Mouse (Mus musculus) hindbrain, embryonic 15.5 days (tissue): Measurements from ENCODE around the gene Tspan2. TPM values are rescaled to one million over a fixed set of nuclear protein-coding genes. Genes with fewer than 3 reads are reported as not detected.

Source experiments
- ATAC-seq: fragments of 200-750 bp; cut with Nextera tagmentation; 2 replicates; pipeline ENCODE4 v1.8.0; 2017; ENCODE audit warnings: low read depth, moderate number of reproducible peaks, moderate TSS enrichment; ENCODE audit not compliant: low FRiP score
- H3K27ac ChIP-seq: fragments of 300-500 bp; sonication (generic); replicated peaks from 2 replicates; pipeline ENCODE4 v1.5.1; 2015; ENCODE audit warnings: mild to moderate bottlenecking, inconsistent platforms
- H3K27me3 ChIP-seq: fragments of 300-500 bp; sonication (generic); 2 replicates; pipeline ENCODE4 v1.6.1; 2015; ENCODE audit warnings: control low read depth, inconsistent platforms
- H3K36me3 ChIP-seq: fragments of 300-500 bp; sonication (generic); 2 replicates; pipeline ENCODE4 v1.6.1; 2015; ENCODE audit warnings: control low read depth, inconsistent platforms
- H3K4me1 ChIP-seq: fragments of 300-500 bp; sonication (generic); replicated peaks from 2 replicates; pipeline ENCODE4 v1.6.1; 2015; ENCODE audit warnings: control low read depth, inconsistent platforms
- H3K4me2 ChIP-seq: fragments of 300-500 bp; sonication (generic); 2 replicates; pipeline ENCODE4 v1.6.1; 2015; ENCODE audit warnings: moderate library complexity, mild to moderate bottlenecking, inconsistent platforms
- H3K4me3 ChIP-seq: fragments of 300-500 bp; sonication (generic); 2 replicates; pipeline ENCODE4 v1.5.1; 2015; ENCODE audit warnings: mild to moderate bottlenecking, inconsistent platforms
- H3K9ac ChIP-seq: fragments of 300-500 bp; sonication (generic); 2 replicates; pipeline ENCODE4 v1.6.1; 2015; ENCODE audit warnings: inconsistent platforms
- H3K9me3 ChIP-seq: fragments of 300-500 bp; sonication (generic); 2 replicates; pipeline ENCODE4 v1.6.1; 2016; ENCODE audit warnings: control low read depth, inconsistent platforms
- WGBS: fragments of 180-500 bp; shearing (Covaris S2); methylation state at CpG from one replicate; pipeline ENCODE4 v1.1.7; 2015; 5-methylcytosine and 5-hydroxymethylcytosine counted together
- polyA plus RNA-seq: library from polyadenylated mRNA; unstranded; fragments of >200 nt; fragmentation: Nextera tagmentation; extraction: Ambion mirVana; gene quantifications from 2 replicates; pipeline ENCODE4 v1.2.1, GENCODE M21; 2015

Tspan2 gene
- polyA plus RNA-seq, 1 experiment from 2014 or later = 12.8 TPM

DNA sequence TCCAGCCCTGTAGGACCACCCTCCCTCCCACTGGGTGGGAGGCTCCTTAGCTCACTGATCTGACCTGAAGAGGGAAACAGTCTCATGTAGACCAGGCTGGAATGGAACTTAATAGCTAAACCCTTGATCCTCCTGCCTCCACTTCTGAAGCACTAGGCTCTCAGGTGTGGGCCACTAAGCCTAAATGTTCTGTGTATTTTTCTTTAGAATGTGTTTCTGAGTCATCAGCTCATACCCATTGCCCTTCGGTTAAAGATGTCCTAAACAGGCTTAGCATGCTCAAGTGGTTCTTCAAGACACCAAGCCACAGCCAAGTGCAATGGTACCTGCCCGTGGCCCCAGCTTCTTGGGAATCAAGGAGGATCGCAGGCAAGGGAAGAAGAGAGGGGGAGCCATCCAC lies 17.2 kb downstream of the Tspan2 start:
- H3K36me3 ChIP-seq = no peaks in the 10 kb centered on the region; the same call in 1 of the 2 replicates
- no peak overlapping the region for H3K9ac ChIP-seq
- no peaks in the 10 kb centered on the region for H3K27me3 ChIP-seq
- WGBS = 94% methylated on average over 3 of the region's 3 CpGs
- no peaks in the 10 kb centered on the region for H3K4me1 ChIP-seq
- H3K27ac ChIP-seq = no peak overlapping the region
- ATAC-seq = no peak
- no peak overlapping the region for H3K4me3 ChIP-seq
- H3K9me3 ChIP-seq = no peaks in the 10 kb centered on the region
- H3K4me2 ChIP-seq = no peak overlapping the region

DNA sequence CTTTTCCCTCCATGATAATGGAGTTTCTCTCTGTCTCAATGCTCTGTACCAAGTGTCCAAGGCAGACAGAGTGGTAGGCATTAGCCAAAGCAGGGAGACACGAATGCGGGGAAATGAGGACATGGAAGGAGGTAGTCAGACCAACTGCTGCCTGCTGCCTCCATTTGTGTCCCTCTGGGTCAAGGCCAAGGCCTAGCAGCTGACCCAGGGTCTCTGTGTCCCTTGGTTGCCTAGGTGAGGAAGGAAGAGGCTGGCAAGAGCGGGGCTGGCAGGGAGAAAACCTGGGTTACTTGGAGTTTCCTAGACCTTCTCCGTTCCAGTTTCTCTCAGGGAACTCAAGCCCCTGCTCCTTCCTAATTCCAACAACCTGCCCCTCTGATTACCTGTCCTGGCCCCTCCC lies 17.7 kb downstream of the Tspan2 start:
- Histone ChIP-seq H3K4me3 (no peak overlapping the region), H3K9me3 (no peaks in the 10 kb centered on the region), H3K27ac (no peak overlapping the region), H3K27me3 (no peaks in the 10 kb centered on the region), H3K36me3 (no peaks in the 10 kb centered on the region; the same call in 1 of the 2 replicates), H3K4me1 (no peaks in the 10 kb centered on the region), H3K9ac (no peak overlapping the region), H3K4me2 (no peak overlapping the region)
- no peak for ATAC-seq
- 94% methylated on average over 4 of the region's 4 CpGs for WGBS

DNA sequence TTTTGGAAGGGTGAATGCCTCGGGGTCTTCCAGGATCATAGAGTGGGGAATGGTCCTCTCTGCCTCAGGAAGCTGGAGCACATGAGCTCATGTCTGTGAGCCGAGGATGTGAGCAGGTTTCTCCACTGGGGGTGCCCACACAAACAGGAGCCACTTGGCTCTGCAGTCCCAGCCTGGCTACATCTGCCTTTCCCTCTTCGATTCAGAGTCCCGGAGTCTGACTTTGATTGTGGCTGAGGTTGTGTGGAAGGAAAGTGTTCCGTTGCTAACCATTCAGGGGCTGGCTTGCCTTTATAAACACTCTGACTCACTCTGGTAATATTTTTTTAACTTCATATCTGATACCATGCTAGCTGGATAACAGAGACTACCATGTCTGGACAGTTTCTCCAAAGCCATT lies 18.1 kb downstream of the Tspan2 start:
- no peak overlapping the region for H3K9ac ChIP-seq
- no peaks in the 10 kb centered on the region for H3K9me3 ChIP-seq
- no peak overlapping the region for H3K4me2 ChIP-seq
- no peaks in the 10 kb centered on the region for H3K27me3 ChIP-seq
- WGBS = 89% methylated on average over 5 of the region's 5 CpGs
- no peak overlapping the region for H3K27ac ChIP-seq
- no peaks in the 10 kb centered on the region for H3K4me1 ChIP-seq
- H3K36me3 ChIP-seq = no peaks in the 10 kb centered on the region; the same call in 1 of the 2 replicates
- no peak for ATAC-seq
- no peak overlapping the region for H3K4me3 ChIP-seq

DNA sequence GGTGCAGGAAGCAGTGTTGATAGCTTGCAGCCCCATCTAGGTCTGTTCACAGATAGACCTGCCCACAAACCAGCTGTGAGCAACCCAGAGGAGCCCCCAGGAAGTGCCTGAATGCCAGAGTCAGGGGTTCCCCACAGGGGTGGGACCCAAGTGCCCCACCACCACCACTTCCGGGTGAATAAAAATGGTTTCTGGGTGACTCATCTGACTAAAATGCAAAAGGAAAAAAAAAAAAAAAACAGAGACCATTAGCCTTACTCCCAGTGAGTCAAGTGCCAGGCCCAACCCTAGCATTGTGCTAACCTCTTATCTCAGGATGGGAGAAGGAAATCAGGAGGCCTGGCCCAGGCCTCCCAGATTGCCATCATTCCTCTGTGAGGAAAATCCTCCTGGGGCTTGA lies 21.5 kb downstream of the Tspan2 start:
- ATAC-seq = no peak
- no peak overlapping the region for H3K4me3 ChIP-seq
- H3K4me1 ChIP-seq = no peaks in the 10 kb centered on the region
- H3K36me3 ChIP-seq = peaks cover 13% of the 10 kb centered on the region; the same call in 1 of the 2 replicates
- no peak overlapping the region for H3K4me2 ChIP-seq
- no peak overlapping the region for H3K27ac ChIP-seq
- H3K9me3 ChIP-seq = no peaks in the 10 kb centered on the region
- 94% methylated on average over 1 of the region's 1 CpGs for WGBS
- H3K27me3 ChIP-seq = no peaks in the 10 kb centered on the region
- H3K9ac ChIP-seq = no peak overlapping the region

DNA sequence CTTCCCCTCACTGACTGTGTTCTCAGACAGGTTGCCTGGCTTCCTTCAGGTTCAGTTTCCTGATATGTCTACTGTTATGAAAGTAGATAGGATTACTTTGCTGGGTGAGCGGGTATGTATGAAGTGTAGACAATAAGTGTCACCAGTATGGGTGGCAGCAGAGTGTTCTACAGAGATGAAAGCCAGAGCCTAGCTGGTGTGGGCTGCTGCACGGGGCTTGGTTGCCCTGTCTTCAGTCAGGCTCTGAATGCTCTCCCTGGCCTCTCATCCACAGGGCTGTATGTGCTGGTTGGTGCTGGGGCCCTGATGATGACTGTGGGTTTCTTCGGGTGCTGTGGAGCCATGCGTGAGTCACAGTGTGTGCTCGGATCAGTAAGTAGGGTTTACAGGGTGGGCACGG lies 22.7 kb downstream of the Tspan2 start:
- Histone ChIP-seq H3K4me1 (no peaks in the 10 kb centered on the region), H3K4me2 (no peak overlapping the region), H3K4me3 (no peak overlapping the region), H3K27ac (no peak overlapping the region), H3K36me3 (peaks cover 13% of the 10 kb centered on the region; the same call in 1 of the 2 replicates), H3K9me3 (no peaks in the 10 kb centered on the region), H3K27me3 (no peaks in the 10 kb centered on the region), H3K9ac (no peak overlapping the region)
- no peak for ATAC-seq
- 91% methylated on average over 6 of the region's 6 CpGs for WGBS

DNA sequence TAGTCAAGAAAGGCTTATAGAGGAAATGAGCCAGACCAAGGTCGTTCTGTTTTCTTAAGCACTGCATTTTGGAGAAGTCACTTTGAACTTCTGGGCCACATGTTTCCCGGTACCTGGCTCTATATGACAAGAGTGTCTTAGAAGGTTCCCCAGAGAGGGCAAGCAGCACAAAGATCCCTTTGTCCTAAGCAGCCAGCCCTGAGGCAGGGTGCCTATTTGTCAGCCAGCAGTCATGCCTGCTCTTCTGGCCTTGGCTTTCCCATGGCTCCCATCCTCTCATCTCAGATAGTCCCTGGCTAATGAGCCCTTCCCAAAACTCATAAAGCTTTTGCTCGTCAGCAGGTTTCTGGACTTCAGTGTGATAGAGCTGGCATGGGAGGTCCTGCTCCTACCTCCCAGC lies 25.9 kb downstream of the Tspan2 start:
- Histone ChIP-seq H3K9ac (no peak overlapping the region), H3K4me2 (no peak overlapping the region), H3K4me1 (peaks cover 22% of the 10 kb centered on the region), H3K9me3 (no peaks in the 10 kb centered on the region), H3K4me3 (no peak overlapping the region), H3K27me3 (no peaks in the 10 kb centered on the region), H3K27ac (no peak overlapping the region), H3K36me3 (peaks cover 13% of the 10 kb centered on the region; the same call in 1 of the 2 replicates)
- WGBS = 78% methylated on average over 3 of the region's 3 CpGs
- ATAC-seq = no peak

DNA sequence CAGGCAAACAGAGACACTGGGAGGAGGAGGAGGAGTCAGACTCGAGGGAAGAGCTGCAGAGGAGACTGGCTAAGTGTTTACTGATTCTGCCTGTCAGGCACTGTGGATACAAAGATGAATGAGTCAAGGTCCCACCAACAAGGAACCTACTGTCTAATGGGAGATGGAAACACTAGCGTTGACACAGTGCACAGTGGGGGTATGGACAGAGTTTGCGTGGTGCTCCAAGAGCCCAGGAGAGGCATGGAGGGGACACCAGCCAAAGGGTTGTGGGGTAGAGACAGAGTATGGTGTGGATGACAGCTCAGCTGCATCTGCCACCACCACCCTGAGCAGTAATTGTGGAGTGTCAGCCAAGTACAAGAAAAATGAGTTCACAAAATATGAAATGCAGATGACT lies 28.1 kb downstream of the Tspan2 start:
- H3K9me3 ChIP-seq = no peaks in the 10 kb centered on the region
- H3K4me3 ChIP-seq = no peak overlapping the region
- WGBS = 28% methylated on average over 3 of the region's 3 CpGs
- peaks cover 22% of the 10 kb centered on the region for H3K4me1 ChIP-seq
- H3K9ac ChIP-seq = no peak overlapping the region
- H3K27ac ChIP-seq = 0 out of 2 replicates have a peak overlapping the region, but pooled peaks have one; percentile 31
- peaks cover 22% of the 10 kb centered on the region for H3K36me3 ChIP-seq
- ATAC-seq = peak; percentile 35; the same call in 1 of the 2 replicates
- H3K27me3 ChIP-seq = no peaks in the 10 kb centered on the region
- no peak overlapping the region for H3K4me2 ChIP-seq

DNA sequence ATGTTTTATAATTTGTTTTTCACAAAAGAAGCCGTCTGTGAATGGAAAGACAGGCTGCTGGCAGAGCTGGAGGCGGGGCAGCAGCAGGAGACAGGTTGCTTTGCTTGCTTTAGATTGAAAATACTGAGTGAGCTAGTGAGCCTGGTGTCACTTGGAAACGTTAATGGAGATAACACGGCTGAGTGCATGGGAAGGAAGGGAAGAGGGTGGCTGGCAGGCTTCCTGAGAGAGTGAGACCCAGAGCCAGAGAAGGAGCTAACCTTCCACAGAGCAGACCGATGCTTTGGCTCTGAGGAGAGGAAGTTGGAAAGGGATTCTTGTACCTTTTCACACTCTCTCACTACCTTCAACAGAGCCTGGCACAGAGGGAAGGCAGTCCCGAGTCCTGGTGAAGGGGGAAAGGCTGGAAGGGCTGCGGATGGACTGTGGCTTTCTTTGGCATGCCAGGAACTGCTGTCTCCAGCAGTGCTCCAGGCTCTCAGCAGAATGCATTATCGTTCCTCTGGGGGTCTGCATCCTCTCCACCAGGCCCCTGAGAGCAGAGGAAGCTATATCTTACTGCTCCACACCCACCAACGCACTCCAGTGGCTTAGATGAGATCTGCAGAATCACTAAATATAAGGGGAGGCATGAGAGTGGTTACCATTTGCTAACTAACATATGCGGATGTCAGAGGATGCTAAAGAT lies 29.5 kb downstream of the Tspan2 start:
- H3K4me1 ChIP-seq = peaks cover 22% of the 10 kb centered on the region
- H3K27ac ChIP-seq = peak overlapping the region; percentile 77
- H3K36me3 ChIP-seq = peaks cover 20% of the 10 kb centered on the region
- 0 out of 2 replicates have a peak overlapping the region, but pooled peaks have one; percentile 16 for H3K9ac ChIP-seq
- 26% methylated on average over 10 of the region's 10 CpGs for WGBS
- 0 out of 2 replicates have a peak overlapping the region, but pooled peaks have one; percentile 26 for H3K4me2 ChIP-seq
- peak; percentile 75 for ATAC-seq
- H3K4me3 ChIP-seq = no peak overlapping the region
- no peaks in the 10 kb centered on the region for H3K27me3 ChIP-seq
- no peaks in the 10 kb centered on the region for H3K9me3 ChIP-seq

DNA sequence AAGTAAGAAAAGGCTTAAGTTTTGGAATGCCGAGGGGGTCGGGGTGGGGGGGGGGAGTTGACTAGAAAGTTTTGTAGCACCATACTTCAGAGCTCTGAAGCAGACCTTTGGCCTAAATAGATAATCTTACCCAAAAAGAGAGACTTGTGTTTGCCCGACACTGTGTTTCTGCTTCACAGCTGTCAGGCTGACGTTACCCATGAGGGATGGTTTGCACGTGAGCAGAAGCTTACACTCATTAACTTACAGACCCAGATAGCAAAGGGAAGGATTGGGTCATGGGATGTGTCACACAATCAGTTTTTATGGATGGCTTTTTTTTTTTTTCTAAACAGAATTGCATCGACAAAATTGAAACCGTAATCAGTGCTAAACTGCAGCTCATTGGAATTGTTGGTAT lies 30.5 kb downstream of the Tspan2 start:
- H3K9ac ChIP-seq = no peak overlapping the region
- no peak overlapping the region for H3K27ac ChIP-seq
- WGBS = 77% methylated on average over 7 of the region's 7 CpGs
- ATAC-seq = no peak
- no peak overlapping the region for H3K4me2 ChIP-seq
- H3K36me3 ChIP-seq = peaks cover 10% of the 10 kb centered on the region
- no peaks in the 10 kb centered on the region for H3K9me3 ChIP-seq
- no peaks in the 10 kb centered on the region for H3K27me3 ChIP-seq
- no peak overlapping the region for H3K4me3 ChIP-seq
- peaks cover 22% of the 10 kb centered on the region for H3K4me1 ChIP-seq

DNA sequence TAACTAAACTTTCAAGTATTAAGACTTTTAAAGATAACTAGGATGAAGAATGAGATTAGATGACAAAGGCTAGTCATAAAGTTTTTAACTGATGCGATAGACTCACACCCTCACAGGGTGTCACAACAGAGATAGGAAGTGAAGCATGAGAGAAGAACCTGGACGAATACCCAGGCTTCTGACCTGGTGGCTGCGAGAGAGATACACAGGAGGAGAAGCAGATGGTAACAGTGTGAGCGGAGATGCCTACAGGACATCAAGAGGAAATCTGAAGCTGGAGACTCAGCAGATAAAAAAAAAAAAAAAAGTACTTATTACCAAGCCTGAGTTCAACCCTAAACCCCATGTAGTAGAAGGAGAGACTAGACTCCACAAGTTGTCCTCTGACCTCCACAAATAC lies 38.7 kb downstream of the Tspan2 start:
- Histone ChIP-seq H3K4me2 (no peak overlapping the region), H3K4me1 (no peaks in the 10 kb centered on the region), H3K9me3 (no peaks in the 10 kb centered on the region), H3K36me3 (no peaks in the 10 kb centered on the region), H3K27ac (no peak overlapping the region), H3K27me3 (no peaks in the 10 kb centered on the region), H3K9ac (no peak overlapping the region), H3K4me3 (no peak overlapping the region)
- WGBS = 88% methylated on average over 4 of the region's 4 CpGs
- no peak for ATAC-seq

DNA sequence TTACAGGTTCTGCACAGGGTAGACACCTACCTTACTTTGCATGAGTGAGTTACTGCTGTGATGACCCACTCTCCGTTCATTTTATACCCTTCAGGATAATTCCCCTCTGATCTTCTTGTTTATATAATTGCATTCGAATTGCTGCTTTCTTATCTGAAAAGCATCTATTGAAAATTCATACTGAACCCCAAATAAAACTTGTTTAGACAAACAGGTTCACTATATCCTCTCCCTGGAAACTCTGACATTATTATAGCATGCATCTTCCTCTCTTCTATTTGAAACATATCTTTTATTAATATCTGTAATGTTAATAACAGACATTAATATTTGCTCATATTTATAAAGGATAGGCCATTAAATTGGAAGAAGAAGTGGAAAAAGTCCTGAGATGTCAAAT lies 48.3 kb downstream of the Tspan2 start, which contains the start of gene Tshb:
Gene Tshb, minus strand, starts transcription at position 101 of the 400 bp plus-strand sequence.
- H3K4me3 ChIP-seq = no peak within 1 kb of the TSS
- no peak within 1 kb of the TSS for H3K27ac ChIP-seq
- no peaks in the 10 kb centered on the region for H3K9me3 ChIP-seq
- H3K27me3 ChIP-seq = no peaks in the 10 kb centered on the region
- no peaks in the 10 kb centered on the region for H3K4me1 ChIP-seq
- H3K36me3 ChIP-seq = no peaks in the 10 kb centered on the region
- H3K4me2 ChIP-seq = no peak within 1 kb of the TSS
- 80% methylated on average over 2 of the region's 2 CpGs for WGBS
- no peak within 1 kb of the TSS for H3K9ac ChIP-seq
- no peak for ATAC-seq

DNA sequence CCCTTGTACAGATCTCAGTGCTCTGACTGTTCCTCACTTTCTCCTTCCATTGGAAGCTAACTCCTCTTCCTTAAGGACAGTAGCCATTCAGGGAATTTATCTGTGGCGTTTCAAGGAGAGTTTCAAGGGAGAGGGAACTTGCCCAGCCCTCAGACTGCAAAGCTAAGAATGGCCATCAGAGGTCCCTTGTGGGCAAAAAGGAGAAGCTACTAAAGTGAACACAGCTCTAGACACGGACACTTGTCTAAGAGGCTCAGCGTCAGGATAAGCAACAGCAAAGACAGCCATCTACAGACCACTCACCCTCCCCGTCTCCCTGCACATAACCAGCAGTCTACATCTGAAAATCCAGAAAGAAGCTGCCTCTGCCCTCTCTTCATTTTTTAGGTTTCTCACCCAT lies 53.0 kb downstream of the Tspan2 start:
- H3K4me2 ChIP-seq = no peak overlapping the region
- H3K36me3 ChIP-seq = no peaks in the 10 kb centered on the region
- WGBS = 44% methylated on average over 4 of the region's 4 CpGs
- H3K9me3 ChIP-seq = no peaks in the 10 kb centered on the region
- ATAC-seq = no peak
- H3K27me3 ChIP-seq = no peaks in the 10 kb centered on the region
- H3K27ac ChIP-seq = no peak overlapping the region
- H3K4me1 ChIP-seq = no peaks in the 10 kb centered on the region
- no peak overlapping the region for H3K4me3 ChIP-seq
- no peak overlapping the region for H3K9ac ChIP-seq

DNA sequence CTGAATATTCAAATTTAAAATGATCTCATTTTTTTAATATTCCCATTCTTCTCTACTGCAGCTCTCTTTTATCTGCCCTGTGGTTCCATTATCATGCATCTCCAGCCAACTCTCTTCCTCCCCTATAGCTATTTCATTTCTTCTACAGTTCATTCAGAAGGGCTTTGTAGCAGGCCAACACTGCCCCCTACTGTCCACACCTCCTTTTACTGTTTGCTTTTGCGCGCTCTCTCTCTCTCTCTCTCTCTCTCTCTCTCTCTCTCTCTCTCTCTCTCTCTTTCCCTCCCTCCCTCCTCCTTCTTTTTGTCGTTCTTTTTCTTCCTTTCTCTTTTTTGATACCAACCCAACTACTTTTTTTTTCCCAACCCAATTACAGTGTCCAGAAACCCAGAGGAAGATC lies 69.6 kb downstream of the Tspan2 start:
- no peak overlapping the region for H3K4me3 ChIP-seq
- ATAC-seq = no peak
- WGBS = 5% methylated on average over 3 of the region's 3 CpGs

More for the DNA sequence above, 69.6 kb downstream of the Tspan2 start:
- Histone ChIP-seq H3K36me3 (no peaks in the 10 kb centered on the region), H3K4me1 (no peaks in the 10 kb centered on the region), H3K9ac (no peak overlapping the region), H3K4me2 (no peak overlapping the region), H3K27ac (no peak overlapping the region), H3K27me3 (0 out of 2 replicates have a peak, but pooled peaks cover 3% of the 10 kb centered on the region), H3K9me3 (no peaks in the 10 kb centered on the region)
